Mouse (Mus musculus): ENCODE measurements around the gene Ccdc191. TPM values are rescaled to one million over a fixed set of nuclear protein-coding genes. Genes with fewer than 3 reads are reported as not detected.

The Ccdc191 gene
- polyA plus RNA-seq, 1 experiment from 2014 or later: 11.1 TPM

GRCm38 (mm10) chr16:43971741-43972140 is 82.1 kb downstream of the Ccdc191 start:
- H3K27ac ChIP-seq: no peak overlapping the region
- DNase-seq (ENCODE audit: low spot score): no peak
- H3K27me3 ChIP-seq (ENCODE audit: insufficient read depth, low read length): no peaks in the 10 kb centered on the region
- H3K4me1 ChIP-seq (replicated peaks; ENCODE audit: insufficient read depth, low read length): no peaks in the 10 kb centered on the region
- no peak overlapping the region for H3K4me3 ChIP-seq (replicated peaks; ENCODE audit: low read depth, low read length)
- no peak overlapping the region for H3K9ac ChIP-seq (ENCODE audit: low read depth, low read length)
- H3K9me3 ChIP-seq (replicated peaks; ENCODE audit: low read length): no peaks in the 10 kb centered on the region
- WGBS: 86% methylated on average over 9 of the region's 9 CpGs
- H3K4me2 ChIP-seq (ENCODE audit: low read length): no peak overlapping the region
- ATAC-seq (replicated peaks; ENCODE audit: low FRiP score, low read depth): no peak
- no peak for TF ChIP-seq CTCF (IDR thresholded peaks at IDR 0.05; ENCODE audit: low read depth)
- no peaks in the 10 kb centered on the region for H3K36me3 ChIP-seq (ENCODE audit: insufficient read depth, low read length)

- WGBS: 95% methylated on average over 2 of the region's 2 CpGs
- H3K4me3 ChIP-seq (replicated peaks; ENCODE audit: low read depth, low read length): no peak overlapping the region
- H3K4me2 ChIP-seq (ENCODE audit: low read length): no peak overlapping the region
- no peak for ATAC-seq (replicated peaks; ENCODE audit: low FRiP score, low read depth)
- H3K27me3 ChIP-seq (ENCODE audit: insufficient read depth, low read length): no peaks in the 10 kb centered on the region
- H3K27ac ChIP-seq: no peak overlapping the region
- no peaks in the 10 kb centered on the region for H3K4me1 ChIP-seq (replicated peaks; ENCODE audit: insufficient read depth, low read length)
- H3K9me3 ChIP-seq (replicated peaks; ENCODE audit: low read length): no peaks in the 10 kb centered on the region
- no peak for DNase-seq (ENCODE audit: low spot score)
- no peak overlapping the region for H3K9ac ChIP-seq (ENCODE audit: low read depth, low read length)
- TF ChIP-seq CTCF (IDR thresholded peaks at IDR 0.05; ENCODE audit: low read depth): no peak
- H3K36me3 ChIP-seq (ENCODE audit: insufficient read depth, low read length): no peaks in the 10 kb centered on the region
Measured at GRCm38 (mm10) chr16:43972391-43972790, 82.8 kb downstream of the Ccdc191 start.

GRCm38 (mm10) chr16:43973147-43973546 is 83.5 kb downstream of the Ccdc191 start:
- Histone ChIP-seq H3K4me3 (replicated peaks; ENCODE audit: low read depth, low read length) (no peak overlapping the region), H3K27ac (no peak overlapping the region), H3K27me3 (ENCODE audit: insufficient read depth, low read length) (no peaks in the 10 kb centered on the region), H3K9ac (ENCODE audit: low read depth, low read length) (no peak overlapping the region), H3K9me3 (replicated peaks; ENCODE audit: low read length) (no peaks in the 10 kb centered on the region), H3K4me1 (replicated peaks; ENCODE audit: insufficient read depth, low read length) (no peaks in the 10 kb centered on the region), H3K36me3 (ENCODE audit: insufficient read depth, low read length) (no peaks in the 10 kb centered on the region), H3K4me2 (ENCODE audit: low read length) (no peak overlapping the region)
- WGBS: 87% methylated on average over 11 of the region's 11 CpGs
- DNase-seq (ENCODE audit: low spot score) (no peak), ATAC-seq (replicated peaks; ENCODE audit: low FRiP score, low read depth) (no peak)
- TF ChIP-seq CTCF (IDR thresholded peaks at IDR 0.05; ENCODE audit: low read depth): no peak

GRCm38 (mm10) chr16:43973606-43974220 is 84.1 kb downstream of the Ccdc191 start:
- Histone ChIP-seq H3K4me3 (replicated peaks; ENCODE audit: low read depth, low read length) (no peak overlapping the region), H3K4me1 (replicated peaks; ENCODE audit: insufficient read depth, low read length) (no peaks in the 10 kb centered on the region), H3K4me2 (ENCODE audit: low read length) (no peak overlapping the region), H3K9ac (ENCODE audit: low read depth, low read length) (no peak overlapping the region), H3K9me3 (replicated peaks; ENCODE audit: low read length) (no peaks in the 10 kb centered on the region), H3K36me3 (ENCODE audit: insufficient read depth, low read length) (no peaks in the 10 kb centered on the region), H3K27me3 (ENCODE audit: insufficient read depth, low read length) (no peaks in the 10 kb centered on the region), H3K27ac (no peak overlapping the region)
- ATAC-seq (replicated peaks; ENCODE audit: low FRiP score, low read depth) (no peak), DNase-seq (ENCODE audit: low spot score) (no peak)
- WGBS: 81% methylated on average over 22 of the region's 22 CpGs
- no peak for TF ChIP-seq CTCF (IDR thresholded peaks at IDR 0.05; ENCODE audit: low read depth)

GRCm38 (mm10) chr16:43979010-43979327 is 89.4 kb downstream of the Ccdc191 start:
- TF ChIP-seq CTCF (IDR thresholded peaks at IDR 0.05; ENCODE audit: low read depth): no peak
- Histone ChIP-seq H3K4me3 (replicated peaks; ENCODE audit: low read depth, low read length) (peak overlapping the region; percentile 77), H3K4me1 (replicated peaks; ENCODE audit: insufficient read depth, low read length) (0 out of 2 replicates have a peak, but pooled peaks cover 4% of the 10 kb centered on the region), H3K9me3 (replicated peaks; ENCODE audit: low read length) (no peaks in the 10 kb centered on the region), H3K27ac (no peak overlapping the region), H3K27me3 (ENCODE audit: insufficient read depth, low read length) (no peaks in the 10 kb centered on the region), H3K9ac (ENCODE audit: low read depth, low read length) (peak overlapping the region; percentile 60), H3K36me3 (ENCODE audit: insufficient read depth, low read length) (no peaks in the 10 kb centered on the region), H3K4me2 (ENCODE audit: low read length) (peak overlapping the region; percentile 99)
- no peak for DNase-seq (ENCODE audit: low spot score)
- WGBS: 21% methylated on average over 7 of the region's 7 CpGs
- no peak for ATAC-seq (replicated peaks; ENCODE audit: low FRiP score, low read depth)

- Histone ChIP-seq H3K9me3 (replicated peaks; ENCODE audit: low read length) (no peaks in the 10 kb centered on the region), H3K4me2 (ENCODE audit: low read length) (peak within 1 kb of the TSS; percentile 99), H3K27ac (no peak within 1 kb of the TSS), H3K27me3 (ENCODE audit: insufficient read depth, low read length) (no peaks in the 10 kb centered on the region), H3K9ac (ENCODE audit: low read depth, low read length) (peak within 1 kb of the TSS; percentile 60), H3K4me1 (replicated peaks; ENCODE audit: insufficient read depth, low read length) (0 out of 2 replicates have a peak, but pooled peaks cover 4% of the 10 kb centered on the region), H3K36me3 (ENCODE audit: insufficient read depth, low read length) (no peaks in the 10 kb centered on the region), H3K4me3 (replicated peaks; ENCODE audit: low read depth, low read length) (peak within 1 kb of the TSS; percentile 77)
- ATAC-seq (replicated peaks; ENCODE audit: low FRiP score, low read depth) (peak; percentile 91), DNase-seq (ENCODE audit: low spot score) (peak; percentile 28)
- WGBS: under 1% methylated on average over 62 of the region's 103 CpGs
- no peak for TF ChIP-seq CTCF (IDR thresholded peaks at IDR 0.05; ENCODE audit: low read depth)
Measured at GRCm38 (mm10) chr16:43979328-43980109, 89.9 kb downstream of the Ccdc191 start, which contains the start of gene Zdhhc23. Gene Zdhhc23 (minus strand): TSS chr16:43979791.
